Mouse (Mus musculus): Measurements from ENCODE around the gene Snrk.
A peak's percentile ranks its signal among the peaks of the same experiment; 100 is the strongest.

The Snrk gene

DNA sequence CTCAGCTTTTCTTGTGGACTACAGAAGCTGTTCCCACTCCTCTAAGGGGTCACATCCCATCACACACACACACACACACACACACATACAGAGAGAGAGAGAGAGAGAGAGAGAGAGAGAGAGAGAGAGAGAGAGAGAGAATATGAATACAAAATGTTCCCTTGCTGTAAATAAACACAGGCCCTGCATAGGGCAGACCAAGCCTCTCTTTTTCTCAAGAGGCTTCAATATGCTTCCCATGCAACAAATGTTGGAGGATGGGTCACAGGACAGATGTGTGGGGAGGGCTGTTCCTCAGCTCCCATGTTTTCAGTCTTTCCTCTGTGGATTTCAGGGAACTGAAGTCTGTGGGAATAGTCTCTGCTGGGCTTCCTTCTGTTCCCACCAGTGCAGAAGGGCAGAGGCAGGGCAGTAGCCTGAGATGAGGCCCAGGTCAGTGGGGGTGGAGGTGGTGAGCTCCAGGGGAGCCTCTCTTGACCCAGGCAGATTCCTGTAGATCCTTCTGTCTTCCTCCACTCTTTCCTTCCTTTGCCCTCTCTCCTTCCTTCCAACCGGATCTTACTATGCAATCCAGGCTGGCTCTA, 69.7 kb downstream of the Snrk start:
- DNase-seq, result no peak

DNA sequence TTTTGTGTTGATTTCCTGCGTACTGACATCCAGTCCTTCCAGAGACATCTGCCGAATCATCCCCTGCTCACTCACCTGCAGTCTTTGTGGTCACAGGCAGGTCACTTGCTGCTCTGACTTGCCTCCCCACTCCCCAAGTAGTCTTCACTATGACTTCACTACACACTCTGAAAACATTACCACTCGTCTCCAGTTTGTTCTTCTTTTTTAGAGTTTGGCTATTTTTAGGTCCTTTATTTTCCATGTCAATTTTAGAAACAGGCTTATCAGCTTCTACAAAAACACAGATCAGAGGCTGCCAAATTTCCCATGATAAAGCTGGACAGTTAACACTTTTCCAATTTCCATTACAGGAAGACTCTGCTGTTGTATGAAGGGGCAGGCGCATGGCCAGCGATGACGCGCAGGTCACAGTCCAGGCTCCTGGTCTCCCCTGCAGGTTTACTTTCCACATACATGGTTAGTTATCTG, 70.4 kb downstream of the Snrk start:
- DNase-seq, result no peak

DNA sequence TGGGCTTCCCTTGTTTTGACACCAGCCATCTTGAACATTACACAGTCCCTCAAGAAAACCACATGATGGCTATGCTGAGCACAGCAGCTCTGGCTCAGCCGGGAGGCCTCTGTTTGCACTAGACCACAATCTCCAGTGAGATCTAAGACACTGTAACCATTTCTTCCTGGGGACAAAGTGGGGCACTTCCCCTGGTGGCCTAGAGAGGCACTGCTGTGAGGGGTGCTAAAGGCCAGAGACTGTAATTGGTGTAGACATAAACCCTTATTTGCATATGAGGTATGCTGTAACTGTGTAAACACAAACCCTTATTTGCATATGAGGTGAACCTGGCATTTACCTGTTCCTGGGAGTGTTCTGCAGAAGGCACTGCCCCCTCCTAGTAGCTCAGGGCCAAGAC, 71.7 kb downstream of the Snrk start:
- no peak for DNase-seq

DNA sequence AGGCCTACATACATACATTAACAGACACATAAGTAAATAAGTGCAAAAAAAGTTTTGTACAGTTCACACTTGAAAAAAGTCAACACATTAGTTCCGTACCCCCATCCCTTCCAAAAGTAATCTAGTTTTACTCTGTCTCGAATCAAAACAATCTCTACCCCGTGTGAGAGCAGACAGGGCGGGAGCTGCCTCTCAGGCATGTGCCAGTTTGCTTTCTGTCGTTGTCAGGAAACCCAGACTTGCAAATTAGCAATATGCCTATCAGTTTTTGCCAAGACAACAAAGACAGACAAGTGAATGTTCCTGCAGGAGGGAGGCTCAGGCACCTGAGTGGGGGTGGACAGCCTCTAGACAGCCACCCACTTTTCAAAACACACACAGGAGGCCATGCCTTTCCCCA, 76.3 kb downstream of the Snrk start:
- DNase-seq, result no peak

DNA sequence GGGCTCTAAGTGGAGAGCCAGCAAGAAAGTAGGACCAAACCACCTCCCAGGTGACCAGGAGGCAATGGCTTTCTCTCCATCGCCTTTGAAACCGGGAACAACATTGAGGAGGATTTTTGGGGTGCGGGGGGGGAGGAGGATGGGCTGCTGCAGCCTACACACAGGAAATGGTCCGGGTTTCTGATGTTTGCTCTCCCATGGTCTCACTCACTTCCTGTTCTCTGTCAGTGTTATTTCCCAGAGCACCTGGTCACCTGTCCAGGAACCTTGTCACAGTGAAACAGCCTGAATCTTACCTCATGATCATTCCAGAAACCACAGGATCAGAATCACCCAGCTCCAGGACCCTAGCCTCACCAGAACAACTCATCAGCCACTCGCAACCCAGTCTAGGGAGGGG, 76.8 kb downstream of the Snrk start:
- no peak for DNase-seq

DNA sequence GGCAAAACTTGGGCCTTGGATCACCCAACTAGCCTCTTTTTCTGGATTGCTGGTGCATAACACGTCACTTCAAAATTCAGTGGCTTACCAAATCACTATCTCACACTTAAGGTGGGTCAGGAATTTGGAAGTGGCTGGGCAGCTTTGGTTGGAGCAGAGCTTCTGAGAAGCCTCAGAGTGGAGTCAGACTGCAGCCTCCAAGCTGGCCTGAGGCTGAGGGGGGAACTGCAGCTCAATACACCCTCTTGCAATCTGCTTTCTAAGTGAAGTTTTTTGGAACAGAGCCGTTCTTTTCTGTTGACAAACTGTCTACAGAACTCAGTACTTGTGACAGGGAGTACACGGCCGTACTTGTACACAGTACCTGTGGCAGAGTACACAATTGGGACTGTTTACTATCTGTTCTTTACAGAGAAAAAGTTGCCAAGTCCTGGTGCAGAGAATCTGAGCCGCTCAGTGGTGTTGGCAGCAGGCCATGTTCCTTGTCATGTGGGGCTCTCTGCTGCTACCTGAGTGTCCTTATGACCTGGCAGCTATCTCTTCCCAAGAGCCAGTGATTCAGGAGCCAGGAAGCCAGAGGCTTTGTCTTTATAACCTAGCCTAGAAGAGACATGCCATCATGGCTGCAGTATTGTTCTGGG, 78.1 kb downstream of the Snrk start:
- DNase-seq, result peak; percentile 71

DNA sequence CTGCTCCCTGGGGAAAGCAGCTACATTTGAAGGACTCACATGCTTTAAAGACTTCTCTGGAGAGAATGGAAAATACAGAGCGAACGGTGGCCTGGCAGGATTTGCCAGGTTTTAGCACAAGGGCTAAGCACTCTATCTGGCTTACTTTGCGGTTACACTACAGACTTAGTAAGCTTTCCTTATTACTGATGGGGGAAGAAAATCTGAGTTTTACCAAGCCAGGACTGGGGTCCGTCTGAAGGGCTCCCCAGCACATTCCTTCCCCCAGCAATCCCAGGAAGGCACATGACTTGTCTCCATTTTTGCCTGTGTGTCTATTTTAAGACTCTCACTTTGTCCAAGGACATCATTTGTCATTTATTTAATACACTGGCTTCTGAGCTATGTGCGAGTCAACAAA, 80.0 kb downstream of the Snrk start:
- DNase-seq, result no peak

DNA sequence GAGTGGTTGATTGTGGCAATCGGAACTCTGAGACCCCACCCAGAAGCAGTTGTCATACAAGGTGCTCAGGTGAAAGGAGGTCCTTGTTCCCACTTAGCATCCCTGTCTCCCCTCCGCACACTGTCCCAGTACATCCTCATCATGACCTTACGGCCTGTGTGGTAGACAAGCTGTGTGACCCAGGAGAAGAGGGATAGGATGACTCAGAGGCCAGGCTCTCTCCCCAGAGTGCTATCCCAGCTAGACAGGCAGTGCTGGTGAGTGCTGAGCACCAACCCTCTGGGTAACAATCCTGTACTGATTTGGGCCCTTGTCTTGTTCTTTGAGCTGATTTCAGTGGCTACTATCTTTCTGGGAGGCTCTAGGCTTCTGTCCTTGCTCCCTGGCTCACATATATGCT, 81.6 kb downstream of the Snrk start:
- DNase-seq, result no peak

DNA sequence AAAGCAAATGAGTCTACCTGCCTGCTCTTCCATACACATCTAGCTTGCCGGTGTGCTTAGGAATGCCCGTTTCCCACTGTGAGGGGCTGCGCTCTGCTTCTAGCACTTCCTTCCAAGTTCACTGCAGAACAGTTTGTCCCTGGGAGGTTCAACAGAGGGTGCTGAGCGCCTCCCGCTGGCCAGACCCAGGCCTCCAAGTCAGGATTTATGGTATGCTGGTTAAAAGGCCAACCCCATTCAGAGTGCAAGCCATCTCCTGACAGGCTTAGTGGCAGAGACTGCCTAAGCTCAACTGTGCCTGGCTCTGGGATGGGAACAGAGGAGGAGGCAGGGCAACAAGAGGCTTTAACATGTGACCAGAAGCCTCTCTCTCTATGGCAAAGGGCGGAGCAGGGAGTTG, 82.2 kb downstream of the Snrk start:
- DNase-seq, result peak; percentile 55

DNA sequence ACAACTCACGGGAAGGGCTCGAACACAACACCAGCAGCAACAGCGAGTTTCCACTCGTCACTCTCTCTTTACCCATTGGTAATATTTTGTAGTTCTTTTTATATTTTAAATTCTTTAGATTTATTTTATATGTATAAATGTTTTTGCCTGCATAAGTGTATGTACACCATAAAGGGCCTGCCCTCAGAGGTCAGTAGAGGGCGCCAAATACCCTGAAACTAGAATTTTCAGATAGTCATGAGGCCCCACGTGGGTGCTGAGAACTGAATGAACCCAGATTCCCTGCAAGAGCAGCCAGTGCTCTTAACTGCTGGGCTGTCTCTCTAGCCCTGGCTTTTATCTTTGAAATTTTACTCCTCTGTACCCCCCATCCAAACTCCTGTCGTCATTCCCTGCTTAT, 87.4 kb downstream of the Snrk start:
- no peak for DNase-seq

DNA sequence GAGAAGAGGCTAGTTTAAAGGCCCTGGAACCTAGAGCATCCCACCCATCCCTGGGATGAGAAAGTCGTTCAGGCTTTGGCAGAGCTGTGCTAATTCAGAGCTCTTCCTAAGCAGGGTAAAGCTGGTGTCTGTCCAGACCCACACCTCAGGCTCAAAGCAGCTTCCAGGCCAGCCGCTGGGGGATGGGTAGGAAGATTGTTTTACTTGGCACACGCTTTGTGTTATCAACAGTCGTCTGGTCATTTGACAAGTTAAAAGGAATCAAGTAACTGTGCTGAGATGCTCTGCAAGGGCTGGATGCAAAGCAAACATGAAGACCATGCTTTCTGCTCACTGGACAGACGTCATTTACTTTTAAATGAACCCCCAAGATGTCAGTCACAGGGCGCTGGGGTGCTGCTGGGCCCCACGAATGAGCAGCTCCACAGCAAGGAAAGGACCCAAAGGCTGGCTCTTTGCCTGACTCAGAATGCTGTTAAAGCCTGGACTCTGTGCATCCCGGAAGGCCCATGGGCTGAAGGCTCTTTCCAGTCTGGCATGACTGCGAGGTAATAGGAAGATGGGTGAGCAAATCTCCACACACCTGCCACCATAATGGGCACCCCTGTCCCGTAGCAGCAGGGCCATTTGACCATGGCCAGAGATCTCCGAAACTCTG, 88.6 kb downstream of the Snrk start:
- DNase-seq, result no peak

DNA sequence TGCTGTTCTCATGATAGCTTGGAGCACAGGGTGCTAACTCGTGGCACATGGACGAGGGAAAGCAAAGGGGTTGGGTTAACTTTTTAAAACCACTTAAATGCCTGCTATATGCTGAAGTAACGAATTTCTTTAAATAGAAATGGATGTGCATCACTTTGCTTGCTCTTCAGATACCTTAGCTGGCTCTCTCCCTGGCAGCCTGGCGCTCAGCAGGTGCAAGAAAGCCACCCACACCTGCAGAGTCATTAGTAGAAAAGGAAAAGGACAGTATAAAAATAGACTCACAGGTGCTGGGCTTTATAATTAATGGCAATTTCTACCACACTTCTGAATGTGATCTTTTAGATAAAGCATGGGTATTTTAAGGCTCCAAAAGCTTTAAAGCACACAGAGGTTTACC, 91.2 kb downstream of the Snrk start:
- no peak for DNase-seq

DNA sequence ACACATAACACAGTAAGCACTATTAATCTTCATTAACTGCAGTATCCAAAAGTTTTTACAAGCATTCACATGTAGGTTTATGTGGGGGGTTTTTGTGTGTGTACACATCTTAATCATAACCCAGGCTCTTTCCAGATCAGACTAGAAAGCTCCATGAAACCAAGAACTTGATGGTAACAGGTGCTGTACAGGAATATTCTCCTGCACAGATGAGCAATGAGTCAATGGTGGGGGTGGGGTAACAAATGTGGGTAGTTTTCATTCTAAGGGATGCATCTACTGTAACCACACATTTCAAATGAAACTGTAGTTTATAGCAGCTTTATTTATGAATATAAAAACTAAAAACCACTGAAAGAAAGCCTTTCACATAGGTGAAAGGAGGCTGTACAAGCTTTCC, 98.1 kb downstream of the Snrk start:
- DNase-seq, result no peak

DNA sequence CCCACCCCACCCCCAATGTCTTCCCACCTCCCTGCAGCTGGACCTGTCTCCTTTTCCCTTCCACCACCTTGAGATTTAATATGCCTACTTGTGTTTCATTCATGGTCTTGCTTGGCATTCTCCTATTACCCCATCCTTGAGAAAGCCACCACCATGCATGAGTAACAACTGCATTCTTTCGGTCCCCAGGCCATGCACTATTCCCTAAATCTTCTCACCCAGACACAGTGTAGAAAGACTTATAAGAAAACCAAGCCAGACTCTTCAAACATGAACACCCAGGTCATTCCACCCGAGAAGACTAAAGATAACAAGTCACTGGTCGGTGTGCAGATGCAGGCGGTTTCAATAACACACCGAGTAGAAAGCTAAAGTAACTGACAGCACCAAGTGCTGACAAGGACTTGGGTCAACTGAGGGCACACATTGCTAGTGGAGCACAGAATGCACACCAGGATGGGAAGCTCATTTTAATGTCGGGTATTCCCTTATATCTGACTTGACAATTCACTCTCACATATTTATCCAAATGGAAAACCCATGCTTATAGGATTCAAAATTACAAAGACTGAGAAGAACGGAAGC, 100.0 kb downstream of the Snrk start:
- DNase-seq, result no peak

Data from cerebellum, adult 8-10 months (tissue).